Mouse (Mus musculus) intestine, embryonic 16.5 days (tissue): ENCODE measurements around the gene Ramp1. TPM values are rescaled to one million over a fixed set of nuclear protein-coding genes. Genes with fewer than 3 reads are reported as not detected.
A peak's percentile ranks its signal among the peaks of the same experiment; 100 is the strongest.

Experiments used
- ATAC-seq: fragments of 200-750 bp; cut with Nextera tagmentation; 2 replicates; pipeline ENCODE4 v1.8.0; 2017; ENCODE audit warnings: moderate TSS enrichment, moderate library complexity
- H3K27ac ChIP-seq: fragments of 300-500 bp; sonication (generic); 2 replicates; pipeline ENCODE4 v1.5.1; 2014; ENCODE audit warnings: mild to moderate bottlenecking, low read length
- H3K27me3 ChIP-seq: fragments of 300-500 bp; sonication (generic); replicated peaks from 2 replicates; pipeline ENCODE4 v1.6.1; 2014; ENCODE audit warnings: low read length, control low read depth, mixed read lengths; ENCODE audit not compliant: control insufficient read depth, insufficient read depth
- H3K36me3 ChIP-seq: fragments of 300-500 bp; sonication (generic); 2 replicates; pipeline ENCODE4 v1.6.1; 2014; ENCODE audit warnings: low read length, control low read depth; ENCODE audit not compliant: control insufficient read depth, insufficient read depth
- H3K4me1 ChIP-seq: fragments of 300-500 bp; sonication (generic); 2 replicates; pipeline ENCODE4 v1.6.1; 2014; ENCODE audit warnings: low read length, control low read depth, mixed read lengths; ENCODE audit not compliant: control insufficient read depth, insufficient read depth
- H3K4me2 ChIP-seq: fragments of 300-500 bp; sonication (generic); 2 replicates; pipeline ENCODE4 v1.6.1; 2014; ENCODE audit warnings: low read depth, low read length, control low read depth
- H3K4me3 ChIP-seq: fragments of 300-500 bp; sonication (generic); 2 replicates; pipeline ENCODE4 v1.5.1; 2014; ENCODE audit warnings: mild to moderate bottlenecking, low read length
- H3K9ac ChIP-seq: fragments of 300-500 bp; sonication (generic); 2 replicates; pipeline ENCODE4 v1.6.1; 2014; ENCODE audit warnings: low read depth, low read length
- H3K9me3 ChIP-seq: fragments of 300-500 bp; sonication (generic); 2 replicates; pipeline ENCODE4 v1.6.1; 2016; ENCODE audit warnings: low read length, control low read depth; ENCODE audit not compliant: control insufficient read depth
- WGBS: fragments of 180-500 bp; shearing (Covaris S2); extraction: QIAGEN DNeasy Blood & Tissue Kit; methylation state at CpG from one replicate; pipeline ENCODE4 v1.1.7; 2014; 5-methylcytosine and 5-hydroxymethylcytosine counted together
- polyA plus RNA-seq: library from polyadenylated mRNA; unstranded; fragments of >200 nt; fragmentation: Nextera tagmentation; extraction: Ambion mirVana; gene quantifications from 2 replicates; pipeline ENCODE4 v1.2.1, GENCODE M21; 2015

The Ramp1 gene
- polyA plus RNA-seq, 1 experiment from 2014 or later: 11.9 TPM

DNA sequence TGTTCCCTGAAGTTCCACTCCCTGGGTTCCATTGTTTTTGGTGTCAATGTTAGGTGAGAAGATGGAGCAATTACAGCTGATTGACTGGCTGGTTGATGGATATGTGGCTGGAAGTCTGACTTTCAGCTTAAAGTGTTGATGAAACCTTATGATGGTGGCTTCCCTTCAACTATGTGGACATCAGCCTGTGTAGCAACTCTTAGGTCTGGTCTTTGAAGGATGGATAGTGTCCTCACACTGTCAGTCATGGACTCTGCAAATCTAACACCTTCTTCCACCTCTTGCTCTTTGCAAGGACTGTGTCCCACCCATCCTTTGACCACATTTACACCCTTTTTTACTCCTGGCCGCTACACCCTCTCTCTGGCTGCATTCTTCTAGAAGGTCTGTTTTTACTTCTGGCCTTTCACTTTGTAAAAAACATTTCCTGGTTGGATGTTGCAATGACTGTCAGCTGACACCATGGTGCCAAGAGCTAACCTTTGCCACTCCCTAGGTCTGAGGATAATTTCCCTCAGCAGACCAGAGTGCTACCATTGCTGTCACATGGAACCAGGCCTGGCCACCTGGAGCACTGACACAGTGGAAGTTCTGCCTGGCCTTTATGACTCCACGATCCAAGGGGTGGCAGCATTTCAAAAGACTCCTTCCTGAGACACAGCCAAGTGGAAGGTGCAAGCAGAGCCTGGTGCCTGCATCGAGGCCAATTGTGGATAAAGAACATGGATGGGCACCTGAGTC lies 27.9 kb downstream of the Ramp1 start:
- Histone ChIP-seq H3K27ac (no peak overlapping the region), H3K4me2 (no peak overlapping the region), H3K9me3 (no peaks in the 10 kb centered on the region), H3K4me1 (0 out of 2 replicates have a peak, but pooled peaks cover 4% of the 10 kb centered on the region), H3K36me3 (no peaks in the 10 kb centered on the region), H3K4me3 (no peak overlapping the region), H3K27me3 (no peaks in the 10 kb centered on the region), H3K9ac (no peak overlapping the region)
- peak; percentile 86 for ATAC-seq
- WGBS: 65% methylated on average over 3 of the region's 3 CpGs

DNA sequence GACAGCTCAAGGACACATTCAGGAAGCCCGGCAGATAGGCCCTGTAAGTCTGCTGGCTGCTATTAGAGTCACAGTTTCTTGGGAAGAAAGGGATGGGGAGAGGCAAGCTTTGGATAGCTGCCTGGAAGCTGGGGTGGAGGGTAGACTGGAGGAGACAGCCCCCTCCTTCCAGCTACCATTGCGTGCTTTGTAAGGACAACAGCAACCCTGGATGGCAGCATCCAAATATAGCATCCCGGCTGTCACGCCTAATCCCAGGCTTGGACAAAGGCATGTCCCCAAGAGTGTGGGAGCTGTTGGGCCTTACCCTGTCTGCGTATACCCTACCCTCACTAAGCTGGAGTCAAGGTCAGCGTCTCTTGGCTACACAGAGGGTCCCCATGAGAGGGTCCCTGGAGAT lies 29.7 kb downstream of the Ramp1 start:
- Histone ChIP-seq H3K4me3 (no peak overlapping the region), H3K4me2 (no peak overlapping the region), H3K9ac (no peak overlapping the region), H3K9me3 (no peaks in the 10 kb centered on the region), H3K27me3 (no peaks in the 10 kb centered on the region), H3K36me3 (no peaks in the 10 kb centered on the region), H3K4me1 (0 out of 2 replicates have a peak, but pooled peaks cover 7% of the 10 kb centered on the region), H3K27ac (peak overlapping the region; percentile 9; the same call in 1 of the 2 replicates)
- 75% methylated on average over 6 of the region's 6 CpGs for WGBS
- ATAC-seq: no peak

- Histone ChIP-seq H3K9ac (0 out of 2 replicates have a peak overlapping the region, but pooled peaks have one; percentile 3), H3K9me3 (no peaks in the 10 kb centered on the region), H3K4me3 (no peak overlapping the region), H3K36me3 (no peaks in the 10 kb centered on the region), H3K4me2 (no peak overlapping the region), H3K27ac (peak overlapping the region; percentile 9; the same call in 1 of the 2 replicates), H3K27me3 (no peaks in the 10 kb centered on the region), H3K4me1 (0 out of 2 replicates have a peak, but pooled peaks cover 7% of the 10 kb centered on the region)
- ATAC-seq: no peak
- 80% methylated on average over 6 of the region's 6 CpGs for WGBS
Measured at GRCm38 (mm10) chr1:91209785-91210184, 30.2 kb downstream of the Ramp1 start.

DNA sequence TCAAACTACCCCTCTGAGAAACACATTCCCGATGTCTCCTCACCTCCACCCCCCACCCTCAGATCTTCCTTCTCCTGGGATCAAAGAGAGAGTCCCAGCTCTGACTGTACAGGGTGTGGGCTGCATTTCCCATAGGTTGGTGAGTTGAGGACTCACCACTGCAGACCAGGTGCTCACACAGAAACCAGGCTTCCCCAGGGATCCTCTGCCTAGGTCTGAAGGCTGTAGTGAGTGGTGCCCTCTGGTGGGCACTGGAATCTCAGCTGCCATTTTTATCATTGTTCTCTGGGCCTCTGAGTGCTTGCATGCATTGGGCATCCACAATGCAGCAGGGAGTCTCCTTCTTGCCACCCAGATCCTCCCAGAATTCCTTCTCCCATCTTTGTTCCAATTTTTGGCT lies 31.5 kb downstream of the Ramp1 start:
- H3K27ac ChIP-seq: no peak overlapping the region
- no peak overlapping the region for H3K4me3 ChIP-seq
- no peak overlapping the region for H3K4me2 ChIP-seq
- 0 out of 2 replicates have a peak, but pooled peaks cover 7% of the 10 kb centered on the region for H3K4me1 ChIP-seq
- 72% methylated on average over 1 of the region's 1 CpGs for WGBS
- no peaks in the 10 kb centered on the region for H3K27me3 ChIP-seq
- H3K36me3 ChIP-seq: no peaks in the 10 kb centered on the region
- H3K9ac ChIP-seq: no peak overlapping the region
- ATAC-seq: 0 out of 2 replicates have a peak, but pooled peaks have one; percentile 7
- no peaks in the 10 kb centered on the region for H3K9me3 ChIP-seq

DNA sequence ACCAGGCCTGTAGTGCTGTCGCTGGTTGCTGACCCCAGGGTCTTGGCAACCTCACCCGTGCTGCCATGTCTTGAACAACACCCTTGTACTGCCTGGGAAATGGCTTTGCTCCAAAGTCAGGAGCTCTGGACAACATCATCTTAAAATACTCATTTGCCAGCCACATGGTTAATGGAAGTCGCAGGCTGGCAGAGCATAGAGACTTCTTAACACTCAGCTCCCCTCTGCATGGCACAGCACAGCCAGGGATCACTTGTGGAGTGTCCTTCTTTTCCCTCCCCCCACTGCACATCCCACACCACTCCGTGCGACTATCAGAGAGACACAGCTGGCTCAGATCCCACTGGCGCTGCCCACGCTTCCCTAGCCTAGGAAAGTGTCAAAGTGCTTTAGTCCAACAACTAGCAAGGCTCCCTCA lies 32.0 kb downstream of the Ramp1 start:
- Histone ChIP-seq H3K4me1 (0 out of 2 replicates have a peak, but pooled peaks cover 7% of the 10 kb centered on the region), H3K27me3 (no peaks in the 10 kb centered on the region), H3K4me2 (no peak overlapping the region), H3K9me3 (no peaks in the 10 kb centered on the region), H3K36me3 (no peaks in the 10 kb centered on the region), H3K9ac (no peak overlapping the region), H3K27ac (no peak overlapping the region), H3K4me3 (no peak overlapping the region)
- ATAC-seq: no peak; the same call in 1 of the 2 replicates
- 52% methylated on average over 7 of the region's 7 CpGs for WGBS

- no peaks in the 10 kb centered on the region for H3K9me3 ChIP-seq
- no peak overlapping the region for H3K9ac ChIP-seq
- H3K4me2 ChIP-seq: no peak overlapping the region
- H3K36me3 ChIP-seq: no peaks in the 10 kb centered on the region
- 84% methylated on average over 1 of the region's 1 CpGs for WGBS
- no peak overlapping the region for H3K4me3 ChIP-seq
- no peaks in the 10 kb centered on the region for H3K27me3 ChIP-seq
- no peak for ATAC-seq
- 0 out of 2 replicates have a peak, but pooled peaks cover 4% of the 10 kb centered on the region for H3K4me1 ChIP-seq
- H3K27ac ChIP-seq: no peak overlapping the region
Measured at GRCm38 (mm10) chr1:91215264-91215663, 35.6 kb downstream of the Ramp1 start.

GRCm38 (mm10) chr1:91215981-91216380 lies 36.4 kb downstream of the Ramp1 start:
- Histone ChIP-seq H3K36me3 (no peaks in the 10 kb centered on the region), H3K4me2 (no peak overlapping the region), H3K9ac (no peak overlapping the region), H3K27ac (no peak overlapping the region; the same call in 1 of the 2 replicates), H3K4me3 (no peak overlapping the region), H3K27me3 (no peaks in the 10 kb centered on the region), H3K9me3 (no peaks in the 10 kb centered on the region), H3K4me1 (0 out of 2 replicates have a peak, but pooled peaks cover 4% of the 10 kb centered on the region)
- WGBS: 40% methylated on average over 1 of the region's 1 CpGs
- ATAC-seq: no peak

DNA sequence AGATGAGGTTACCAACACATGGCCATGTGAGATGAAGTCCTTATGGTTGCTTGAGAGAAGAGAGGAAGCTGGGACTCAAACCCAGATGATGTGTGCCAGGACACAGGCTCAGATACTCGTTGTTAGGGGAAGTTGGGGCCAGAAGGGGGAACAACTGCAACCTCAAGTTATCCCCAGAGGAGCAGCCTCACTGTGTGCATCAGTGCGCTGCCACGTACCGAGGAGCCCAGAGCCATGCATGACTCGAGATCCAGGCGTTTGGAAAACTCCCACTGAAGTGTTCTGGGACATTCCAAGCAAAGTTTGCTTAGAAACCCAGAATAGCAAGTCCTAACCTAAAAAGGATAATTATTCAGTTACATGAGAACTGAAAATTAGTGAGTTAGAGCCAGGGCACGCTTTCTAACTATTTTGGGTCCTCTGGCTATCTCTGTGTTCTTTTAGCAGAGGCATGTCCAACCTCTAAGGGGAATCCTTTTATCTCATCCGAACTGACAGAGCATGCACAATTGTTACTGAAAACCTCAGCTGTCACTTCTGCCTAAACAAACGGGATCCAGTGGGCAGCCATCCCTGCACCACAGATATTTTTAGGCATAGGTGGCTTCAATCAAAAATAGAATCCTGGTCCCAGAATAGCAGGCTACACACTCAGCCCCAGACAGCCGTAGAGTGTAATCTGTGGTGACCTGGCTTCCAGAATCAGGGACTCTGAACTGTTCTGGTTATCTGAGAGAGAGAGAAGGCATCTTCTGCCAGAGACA lies 37.1 kb downstream of the Ramp1 start:
- H3K4me1 ChIP-seq: 0 out of 2 replicates have a peak, but pooled peaks cover 4% of the 10 kb centered on the region
- H3K27ac ChIP-seq: peak overlapping the region; percentile 7; the same call in 1 of the 2 replicates
- ATAC-seq: peak; percentile 42; the same call in 1 of the 2 replicates
- no peak overlapping the region for H3K9ac ChIP-seq
- no peak overlapping the region for H3K4me3 ChIP-seq
- H3K4me2 ChIP-seq: no peak overlapping the region
- no peaks in the 10 kb centered on the region for H3K9me3 ChIP-seq
- no peaks in the 10 kb centered on the region for H3K36me3 ChIP-seq
- H3K27me3 ChIP-seq: no peaks in the 10 kb centered on the region
- WGBS: 49% methylated on average over 10 of the region's 10 CpGs

DNA sequence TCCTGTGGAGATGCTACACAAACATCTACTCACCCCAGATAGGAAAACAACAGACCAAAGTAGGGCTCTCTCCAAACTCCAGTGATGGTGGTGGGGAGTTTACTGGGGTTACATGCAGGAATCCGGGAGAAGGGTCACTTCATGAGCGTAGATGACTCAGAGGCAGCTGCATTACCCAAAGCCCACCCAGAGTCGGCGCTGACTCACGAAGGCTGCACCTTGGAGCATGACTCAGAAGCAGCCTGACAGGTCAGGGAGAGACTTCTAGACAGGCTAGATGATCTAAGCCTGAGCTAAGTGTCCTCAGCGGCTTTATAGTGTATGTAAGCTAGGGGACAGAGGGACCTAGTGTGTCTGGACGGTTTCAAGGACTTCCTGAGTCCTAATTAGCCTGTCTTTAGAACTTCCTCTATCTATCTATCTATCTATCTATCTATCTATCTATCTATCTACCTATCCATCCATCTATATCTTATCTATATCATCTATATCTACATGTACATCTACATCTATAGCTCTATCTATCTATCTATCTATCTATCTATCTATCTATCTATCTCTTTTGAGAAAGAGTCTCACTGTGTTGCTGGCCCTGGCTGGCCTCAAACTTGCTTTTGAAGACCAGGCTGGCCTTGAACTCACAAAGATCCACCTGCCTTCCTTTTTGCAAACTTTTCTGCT lies 40.2 kb downstream of the Ramp1 start:
- Histone ChIP-seq H3K27me3 (no peaks in the 10 kb centered on the region), H3K36me3 (no peaks in the 10 kb centered on the region), H3K4me1 (no peaks in the 10 kb centered on the region), H3K9me3 (no peaks in the 10 kb centered on the region), H3K9ac (no peak overlapping the region), H3K4me3 (no peak overlapping the region), H3K27ac (no peak overlapping the region), H3K4me2 (no peak overlapping the region)
- no peak for ATAC-seq
- WGBS: 82% methylated on average over 7 of the region's 7 CpGs
